Mouse (Mus musculus): ENCODE data around the gene Dcaf10.

Gene Dcaf10

GRCm38 (mm10) chr4:45421519-45422260, 79.8 kb downstream of the Dcaf10 start:
- DNase-seq: no peak

DNA sequence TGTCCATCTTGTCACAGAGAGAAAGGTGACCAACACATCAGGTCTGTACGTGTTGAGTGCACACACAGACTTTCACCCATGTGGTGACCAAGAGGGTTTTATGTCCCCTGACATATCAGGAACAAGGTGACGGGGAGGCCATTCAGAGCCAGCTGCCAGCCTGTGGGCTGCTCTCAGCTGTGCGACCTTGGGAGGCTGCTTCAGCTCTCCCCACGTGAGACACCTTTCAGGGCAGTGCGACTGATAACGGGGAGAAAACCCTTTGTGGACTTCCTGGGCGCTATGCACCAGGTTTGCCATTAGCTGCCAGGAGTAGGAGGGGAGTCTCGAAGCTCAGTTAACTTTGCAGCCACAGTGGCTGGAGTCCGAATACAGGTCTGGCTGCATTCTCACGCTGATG, 80.7 kb downstream of the Dcaf10 start:
- no peak for DNase-seq

GRCm38 (mm10) chr4:45423406-45423805, 81.5 kb downstream of the Dcaf10 start:
- no peak for DNase-seq

GRCm38 (mm10) chr4:45426724-45427457, 85.0 kb downstream of the Dcaf10 start:
- DNase-seq: peak in 1 of 2 experiments; percentile 62

All from cerebellum, postnatal 14 days (tissue).